16 mouse cellular contexts compared by ENCODE assay signal in the genomic region with DNA sequence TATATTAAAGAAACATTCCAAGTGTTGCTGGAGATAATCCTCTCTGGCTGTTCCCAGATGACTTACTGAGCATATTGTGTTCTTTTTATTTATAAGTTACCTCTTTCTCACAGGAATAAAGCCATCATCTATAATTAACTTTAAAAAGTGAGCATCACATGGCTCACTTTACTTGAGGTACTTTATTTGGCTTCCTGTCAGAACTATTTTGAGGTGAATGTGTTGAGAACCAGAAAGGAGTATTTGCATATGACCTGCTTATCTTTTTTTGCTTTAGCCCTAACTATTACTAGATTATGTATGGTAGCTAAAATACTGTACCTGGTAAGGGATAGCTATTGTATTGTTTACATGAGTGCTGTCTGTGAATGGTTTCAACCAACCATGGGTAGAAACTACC.
"Had no signal": no experiment of that assay in that cellular context is flagged by ENCODE, and none has a peak within 500 bp of the region (broad histone marks: within the 10 kb centered on the region; RNA-seq: fewer than 3 reads in every experiment).

No protein-coding gene starts in this region.

- H3K4me3 ChIP-seq: neural tube, embryonic 12.5 days; neural tube, embryonic 13.5 days; neural tube, embryonic 15.5 days; stomach, embryonic 15.5 days had no signal

- H3K27me3 ChIP-seq: neural tube, embryonic 12.5 days; neural tube, embryonic 13.5 days; neural tube, embryonic 15.5 days; stomach, embryonic 15.5 days had no signal

- H3K9me3 ChIP-seq: neural tube, embryonic 12.5 days; neural tube, embryonic 13.5 days; neural tube, embryonic 15.5 days; stomach, embryonic 15.5 days had no signal

- H3K4me1 ChIP-seq: neural tube, embryonic 12.5 days; neural tube, embryonic 13.5 days; neural tube, embryonic 15.5 days; stomach, embryonic 15.5 days had no signal

- DNase-seq: retina, postnatal 1 day; right cerebral cortex, adult 18-20 months; right cerebral cortex, postnatal 14 days; right cerebral cortex, postnatal 4 days; spleen, adult 18-20 months; thymus, adult 18-20 months; thymus, adult 2 months; thymus, postnatal 14 days; thymus, postnatal 25 days; thymus, postnatal 36 days; thymus, postnatal 4 days had no signal

- H3K27ac ChIP-seq: neural tube, embryonic 12.5 days; neural tube, embryonic 13.5 days; neural tube, embryonic 15.5 days; stomach, embryonic 15.5 days; stomach, postnatal 0 days had no signal

- H3K36me3 ChIP-seq: neural tube, embryonic 12.5 days; neural tube, embryonic 13.5 days; neural tube, embryonic 15.5 days; stomach, embryonic 15.5 days had no signal

- H3K4me2 ChIP-seq: neural tube, embryonic 12.5 days; neural tube, embryonic 13.5 days; neural tube, embryonic 15.5 days; stomach, embryonic 15.5 days had no signal

- H3K9ac ChIP-seq: neural tube, embryonic 12.5 days; neural tube, embryonic 13.5 days; neural tube, embryonic 15.5 days; stomach, embryonic 15.5 days had no signal
